Mouse (Mus musculus): ENCODE data around the gene Cdon. TPM values are rescaled to one million over a fixed set of nuclear protein-coding genes. Genes with fewer than 3 reads are reported as not detected.
A peak's percentile ranks its signal among the peaks of the same experiment; 100 is the strongest.

Gene Cdon
- total and polyA plus RNA-seq, 2 experiments from 2014 or later = 1.3 to 13.7 TPM

DNA sequence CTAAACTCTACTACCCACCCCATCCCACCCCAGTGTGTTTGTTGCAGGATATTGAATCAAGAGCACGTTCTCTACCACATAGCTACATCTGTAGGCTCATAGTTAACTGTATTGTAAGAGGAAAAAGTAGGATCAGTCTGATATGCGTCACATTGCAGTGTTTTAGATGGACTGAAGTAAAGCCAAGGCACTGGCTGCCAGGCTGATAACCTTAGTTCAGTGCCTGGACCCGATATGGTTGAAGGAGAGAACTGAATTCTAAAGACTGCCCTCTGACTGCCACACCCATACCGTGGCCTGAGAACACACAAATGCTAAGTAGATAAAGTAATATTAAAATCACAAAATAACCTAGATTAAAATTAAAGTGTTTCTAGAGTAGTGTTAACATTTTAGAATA lies 114.9 kb downstream of the Cdon start:
- H3K27ac ChIP-seq (ENCODE audit: low read depth, low read length) = no peak overlapping the region
- H3K4me2 ChIP-seq (ENCODE audit: low read depth) = no peak overlapping the region
- 80% methylated on average over 4 of the region's 4 CpGs for WGBS
- no peaks in the 10 kb centered on the region for H3K36me3 ChIP-seq (ENCODE audit: insufficient read depth)
- no peaks in the 10 kb centered on the region for H3K9me3 ChIP-seq (ENCODE audit: low read length)
- H3K9ac ChIP-seq = no peak overlapping the region
- H3K4me3 ChIP-seq (ENCODE audit: low read depth, low read length) = no peak overlapping the region
- no peak for DNase-seq
- H3K4me1 ChIP-seq (ENCODE audit: insufficient read depth) = no peaks in the 10 kb centered on the region
- H3K27me3 ChIP-seq (ENCODE audit: insufficient read depth, low read length) = no peaks in the 10 kb centered on the region
- ATAC-seq = no peak
- no peak for TF ChIP-seq CTCF (IDR thresholded peaks at IDR 0.05; ENCODE audit: low read depth)

DNA sequence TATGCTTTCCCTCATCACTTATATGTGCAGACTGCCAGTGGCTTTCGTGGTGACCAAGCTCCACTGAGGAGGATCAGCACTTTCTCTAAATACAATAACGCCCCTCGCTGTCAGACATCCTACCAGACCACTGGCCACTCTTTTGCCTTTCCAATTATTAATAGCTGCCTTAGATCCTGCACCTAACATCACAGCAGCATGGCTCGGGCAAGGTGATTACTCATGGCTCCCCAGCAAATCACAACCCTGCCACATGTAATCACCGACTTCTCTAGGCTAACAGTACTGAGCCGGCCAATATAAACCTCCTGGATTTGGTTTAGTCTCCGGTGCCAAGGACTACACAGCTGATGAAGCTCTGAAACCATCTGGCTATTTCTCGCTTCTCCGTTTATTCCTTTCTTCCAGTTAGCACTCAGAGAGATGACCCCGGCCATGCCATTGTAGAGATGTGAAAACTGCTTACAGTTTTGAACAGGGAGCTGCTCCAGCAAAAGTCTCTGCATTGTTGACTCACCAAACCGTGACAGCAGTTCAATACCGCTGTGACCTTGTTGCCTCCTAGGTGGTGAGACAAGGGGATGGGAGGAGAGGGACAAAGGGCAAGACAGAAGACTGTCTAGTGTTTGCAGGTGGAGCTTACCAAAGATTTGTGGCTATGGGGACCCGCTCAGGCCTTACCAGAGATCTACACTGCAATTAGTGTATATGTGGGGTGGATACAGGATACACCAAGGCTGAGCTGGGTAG lies 118.2 kb downstream of the Cdon start:
- 69% methylated on average over 13 of the region's 13 CpGs for WGBS

DNA sequence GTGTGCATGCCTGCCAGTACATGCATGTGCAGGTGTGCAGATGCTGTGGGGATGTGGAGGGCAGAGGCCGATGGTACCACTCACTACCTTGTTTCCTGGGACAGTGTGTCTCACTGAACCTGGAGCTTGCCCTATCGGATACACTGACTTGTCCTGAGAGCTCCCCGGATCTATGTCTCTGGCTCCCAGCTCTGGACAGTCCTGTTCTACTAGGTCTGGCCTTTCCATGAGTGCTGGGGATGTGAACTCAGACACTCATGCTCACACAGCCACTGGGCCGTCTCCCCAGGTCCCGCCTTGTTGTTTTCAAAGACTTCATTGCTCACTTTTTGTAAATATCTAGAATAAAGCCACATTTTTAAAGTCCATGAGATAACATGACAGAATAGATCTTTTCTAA lies 120.1 kb downstream of the Cdon start:
- peaks cover 23% of the 10 kb centered on the region for H3K36me3 ChIP-seq (ENCODE audit: insufficient read depth)
- H3K4me1 ChIP-seq (ENCODE audit: insufficient read depth) = no peaks in the 10 kb centered on the region
- no peaks in the 10 kb centered on the region for H3K27me3 ChIP-seq (ENCODE audit: insufficient read depth, low read length)
- no peak overlapping the region for H3K4me2 ChIP-seq (ENCODE audit: low read depth)
- ATAC-seq (no peak), DNase-seq (no peak)
- H3K9ac ChIP-seq = no peak overlapping the region
- WGBS = 86% methylated on average over 5 of the region's 5 CpGs
- H3K27ac ChIP-seq (ENCODE audit: low read depth, low read length) = no peak overlapping the region
- H3K9me3 ChIP-seq (ENCODE audit: low read length) = no peaks in the 10 kb centered on the region
- no peak overlapping the region for H3K4me3 ChIP-seq (ENCODE audit: low read depth, low read length)
- no peak for TF ChIP-seq CTCF (IDR thresholded peaks at IDR 0.05; ENCODE audit: low read depth)

More for the DNA sequence above, 118.2 kb downstream of the Cdon start:
- no peak for ATAC-seq
- Histone ChIP-seq H3K4me3 (ENCODE audit: low read depth, low read length) (no peak overlapping the region), H3K4me2 (ENCODE audit: low read depth) (no peak overlapping the region), H3K9me3 (ENCODE audit: low read length) (no peaks in the 10 kb centered on the region), H3K27ac (ENCODE audit: low read depth, low read length) (no peak overlapping the region), H3K27me3 (ENCODE audit: insufficient read depth, low read length) (no peaks in the 10 kb centered on the region), H3K4me1 (ENCODE audit: insufficient read depth) (no peaks in the 10 kb centered on the region), H3K36me3 (ENCODE audit: insufficient read depth) (peaks cover 8% of the 10 kb centered on the region), H3K9ac (no peak overlapping the region)
- peak; percentile 11 for DNase-seq
- TF ChIP-seq CTCF (IDR thresholded peaks at IDR 0.05; ENCODE audit: low read depth) = no peak

DNA sequence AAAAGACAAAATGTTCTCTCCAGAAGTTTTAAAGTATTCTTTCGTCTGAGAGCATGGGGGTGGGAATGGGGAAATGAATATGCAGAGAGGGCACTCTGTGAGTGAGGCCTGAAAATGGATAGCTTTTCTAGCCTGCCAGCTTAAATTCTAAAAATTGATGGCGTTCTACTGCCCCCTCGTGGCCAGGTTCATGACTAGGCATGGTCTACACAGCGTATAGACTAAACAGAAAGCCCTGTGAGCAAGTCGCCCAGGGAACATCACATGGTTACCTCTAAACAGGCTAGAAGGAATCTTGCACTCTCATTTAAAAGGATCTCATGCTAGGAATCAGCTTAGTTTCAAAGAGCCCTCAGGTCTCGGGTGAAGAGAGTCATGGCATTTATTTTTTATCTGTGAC lies 120.6 kb downstream of the Cdon start:
- Histone ChIP-seq H3K36me3 (ENCODE audit: insufficient read depth) (peaks cover 23% of the 10 kb centered on the region), H3K4me3 (ENCODE audit: low read depth, low read length) (no peak overlapping the region), H3K9ac (no peak overlapping the region), H3K27me3 (ENCODE audit: insufficient read depth, low read length) (no peaks in the 10 kb centered on the region), H3K4me2 (ENCODE audit: low read depth) (no peak overlapping the region), H3K9me3 (ENCODE audit: low read length) (no peaks in the 10 kb centered on the region), H3K27ac (ENCODE audit: low read depth, low read length) (no peak overlapping the region), H3K4me1 (ENCODE audit: insufficient read depth) (no peaks in the 10 kb centered on the region)
- WGBS = 8% methylated on average over 6 of the region's 6 CpGs
- peak; percentile 91 for DNase-seq
- TF ChIP-seq CTCF (IDR thresholded peaks at IDR 0.05; ENCODE audit: low read depth) = peak; percentile 84
- peak; percentile 88 for ATAC-seq

DNA sequence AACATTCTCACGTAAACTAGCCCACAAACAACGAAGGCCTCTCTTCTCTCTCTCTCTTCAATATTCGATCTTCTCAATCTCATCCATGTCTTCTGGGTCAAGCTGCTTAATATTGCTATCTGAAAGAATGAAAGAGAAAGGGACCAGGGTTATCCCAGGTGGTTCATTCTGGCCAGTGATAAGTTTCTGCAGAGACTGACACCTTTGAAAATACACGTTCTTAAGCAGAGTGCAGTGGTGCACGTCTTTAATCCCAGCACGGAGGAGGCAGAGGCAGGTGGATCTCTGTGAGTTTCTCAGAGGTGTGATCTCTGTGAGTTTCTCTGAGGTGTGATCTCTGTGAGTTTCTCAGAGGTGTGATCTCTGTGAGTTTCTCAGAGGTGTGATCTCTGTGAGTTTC lies 121.0 kb downstream of the Cdon start:
- no peak for DNase-seq
- H3K27me3 ChIP-seq (ENCODE audit: insufficient read depth, low read length) = no peaks in the 10 kb centered on the region
- no peak overlapping the region for H3K4me3 ChIP-seq (ENCODE audit: low read depth, low read length)
- H3K36me3 ChIP-seq (ENCODE audit: insufficient read depth) = peaks cover 23% of the 10 kb centered on the region
- no peak overlapping the region for H3K4me2 ChIP-seq (ENCODE audit: low read depth)
- H3K4me1 ChIP-seq (ENCODE audit: insufficient read depth) = no peaks in the 10 kb centered on the region
- WGBS = 73% methylated on average over 6 of the region's 6 CpGs
- no peak for ATAC-seq
- TF ChIP-seq CTCF (IDR thresholded peaks at IDR 0.05; ENCODE audit: low read depth) = no peak
- no peaks in the 10 kb centered on the region for H3K9me3 ChIP-seq (ENCODE audit: low read length)
- H3K9ac ChIP-seq = no peak overlapping the region
- H3K27ac ChIP-seq (ENCODE audit: low read depth, low read length) = no peak overlapping the region

DNA sequence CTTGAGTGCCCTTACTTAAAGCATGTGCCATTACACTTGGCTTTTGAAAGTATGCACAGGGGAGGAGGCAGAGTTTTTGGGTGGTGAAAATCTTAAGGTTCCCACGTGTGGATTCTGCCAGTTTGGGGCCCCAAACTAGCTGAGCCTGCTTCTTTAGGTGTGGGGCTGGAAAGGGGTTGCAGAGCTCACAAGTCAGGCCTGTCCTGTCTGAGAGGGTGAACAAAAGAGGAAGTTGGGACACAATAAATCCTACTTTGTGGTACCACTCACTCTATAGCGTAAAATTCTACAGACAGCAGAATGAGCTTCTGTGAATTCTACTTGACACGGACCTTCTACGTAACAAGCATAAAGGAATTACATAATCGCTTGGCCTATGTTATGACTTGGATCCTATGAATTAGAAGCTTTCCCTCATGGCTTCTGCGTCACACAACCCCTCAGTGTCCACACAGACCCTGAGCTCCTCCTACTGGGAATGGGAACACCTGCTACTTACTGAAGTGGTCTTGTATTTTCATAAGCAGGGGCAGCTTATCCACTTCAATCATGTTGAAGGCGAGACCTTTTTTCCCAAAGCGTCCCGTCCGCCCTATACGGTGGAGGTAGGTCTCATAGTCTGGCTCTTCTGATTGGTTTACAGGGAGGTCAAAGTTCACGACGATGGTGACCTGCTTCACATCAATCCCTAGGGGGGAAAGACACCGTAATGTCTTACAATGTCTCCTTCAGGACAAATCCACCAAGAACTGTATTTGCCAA lies 122.4 kb downstream of the Cdon start:
- 87% methylated on average over 14 of the region's 14 CpGs for WGBS
- no peak overlapping the region for H3K9ac ChIP-seq

DNA sequence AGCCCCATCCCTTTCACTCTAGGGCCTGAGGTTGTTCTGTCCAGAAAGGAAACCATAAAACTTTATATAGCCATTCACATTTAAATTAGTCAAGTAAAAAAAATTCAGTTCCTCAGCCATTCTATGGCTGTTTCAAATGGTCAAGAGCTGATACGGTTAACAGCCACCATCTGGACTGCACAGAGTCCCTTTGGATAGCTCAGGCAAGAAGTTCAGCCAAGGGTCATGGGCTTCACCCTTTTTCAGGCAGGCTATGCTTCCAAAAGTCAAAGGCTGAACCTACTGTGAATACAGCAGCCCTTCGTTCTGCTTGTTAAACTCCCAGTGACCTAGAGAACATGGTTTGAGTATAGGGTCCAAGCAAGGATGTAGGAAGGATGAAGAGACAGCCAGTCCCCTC lies 123.7 kb downstream of the Cdon start:
- Histone ChIP-seq H3K27me3 (ENCODE audit: insufficient read depth, low read length) (no peaks in the 10 kb centered on the region), H3K27ac (ENCODE audit: low read depth, low read length) (no peak overlapping the region), H3K4me3 (ENCODE audit: low read depth, low read length) (no peak overlapping the region), H3K4me1 (ENCODE audit: insufficient read depth) (no peaks in the 10 kb centered on the region), H3K9me3 (ENCODE audit: low read length) (no peaks in the 10 kb centered on the region), H3K9ac (no peak overlapping the region), H3K36me3 (ENCODE audit: insufficient read depth) (peaks cover 23% of the 10 kb centered on the region), H3K4me2 (ENCODE audit: low read depth) (no peak overlapping the region)
- TF ChIP-seq CTCF (IDR thresholded peaks at IDR 0.05; ENCODE audit: low read depth) = no peak
- DNase-seq = no peak
- WGBS = 78% methylated on average over 2 of the region's 2 CpGs
- ATAC-seq = no peak

More for the DNA sequence above, 122.4 kb downstream of the Cdon start:
- H3K9me3 ChIP-seq (ENCODE audit: low read length) = no peaks in the 10 kb centered on the region
- no peak for TF ChIP-seq CTCF (IDR thresholded peaks at IDR 0.05; ENCODE audit: low read depth)
- no peaks in the 10 kb centered on the region for H3K4me1 ChIP-seq (ENCODE audit: insufficient read depth)
- peaks cover 23% of the 10 kb centered on the region for H3K36me3 ChIP-seq (ENCODE audit: insufficient read depth)
- no peak for ATAC-seq
- no peak for DNase-seq
- H3K27ac ChIP-seq (ENCODE audit: low read depth, low read length) = no peak overlapping the region
- no peak overlapping the region for H3K4me3 ChIP-seq (ENCODE audit: low read depth, low read length)
- no peaks in the 10 kb centered on the region for H3K27me3 ChIP-seq (ENCODE audit: insufficient read depth, low read length)
- no peak overlapping the region for H3K4me2 ChIP-seq (ENCODE audit: low read depth)
